Mouse (Mus musculus) embryonic fibroblast, embryonic 13.5 days (primary cell): Measurements from ENCODE around the gene Alg14.

Experiments
- CTCF ChIP-seq: IDR thresholded peaks from 2 replicates; pipeline ENCODE4 v1.5.1; 2011; ENCODE audit warnings: mild to moderate bottlenecking, control low read depth, low read length, moderate library complexity, borderline replicate concordance; ENCODE audit not compliant: insufficient read depth
- POLR2A ChIP-seq: IDR thresholded peaks from 2 replicates; pipeline ENCODE4 v1.6.1; 2011; ENCODE audit warnings: low read depth, mild to moderate bottlenecking, control low read depth, low read length, moderate library complexity

DNA sequence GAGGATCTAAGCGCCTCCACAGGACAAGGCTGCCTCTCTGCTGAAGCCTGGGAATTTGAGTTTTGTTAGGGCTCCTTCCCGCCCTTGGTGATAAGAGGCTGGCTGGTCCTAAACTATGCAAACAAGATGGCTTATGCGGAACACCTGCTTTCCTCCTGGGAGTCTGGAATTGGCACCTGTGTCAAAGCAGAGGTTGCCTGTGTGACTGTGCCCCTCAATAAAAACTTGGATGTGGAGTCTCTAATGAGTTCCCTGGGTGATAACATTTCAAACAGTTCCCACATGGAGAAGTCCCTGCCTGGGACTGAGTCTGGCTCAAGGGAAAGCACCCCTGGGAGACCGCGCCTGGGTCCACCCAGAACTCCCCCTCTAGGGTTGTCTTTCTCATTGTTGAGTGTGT lies 113.5 kb downstream of the Alg14 start:
- TF ChIP-seq CTCF = no peak
- TF ChIP-seq POLR2A = no peak
